Mouse (Mus musculus) myocyte (in vitro differentiated cells): ENCODE results near the gene Man2a2. TPM values are rescaled to one million over a fixed set of nuclear protein-coding genes. Genes with fewer than 3 reads are reported as not detected.

Source experiments
- H3K27me3 ChIP-seq: one replicate; pipeline ENCODE4 v1.6.1; 2011; ENCODE audit not compliant: control insufficient read depth, insufficient read depth, insufficient read length
- H3K36me3 ChIP-seq: one replicate; pipeline ENCODE4 v1.6.1; 2011; ENCODE audit not compliant: control insufficient read depth, insufficient read depth
- H3K4me2 ChIP-seq: one replicate; pipeline ENCODE4 v1.6.1; 2011; ENCODE audit warnings: low read depth, control low read depth
- H3K4me3 ChIP-seq: one replicate; pipeline ENCODE4 v1.5.1; 2011; ENCODE audit warnings: mild to moderate bottlenecking, control low read depth, moderate library complexity
- H3K79me2 ChIP-seq: one replicate; pipeline ENCODE4 v1.6.1; 2011; ENCODE audit not compliant: control insufficient read depth, insufficient read depth
- H3ac ChIP-seq: one replicate; pipeline ENCODE4 v1.6.1; 2011; ENCODE audit not compliant: control insufficient read depth, insufficient read length
- CEBPB ChIP-seq: IDR thresholded peaks from 2 replicates; pipeline ENCODE4 v1.6.1; 2011; ENCODE audit warnings: mild to moderate bottlenecking, moderate library complexity; ENCODE audit not compliant: poor library complexity, insufficient read depth, severe bottlenecking
- E2F4 ChIP-seq: IDR thresholded peaks from one replicate; pipeline ENCODE4 v1.6.1; 2011; ENCODE audit warnings: mild to moderate bottlenecking, control low read depth, moderate library complexity; ENCODE audit not compliant: insufficient read depth
- MAX ChIP-seq: IDR thresholded peaks from one replicate; pipeline ENCODE4 v1.6.1; 2011; ENCODE audit warnings: low read depth, mild to moderate bottlenecking, control low read depth
- MYOD1 ChIP-seq, 3 experiments: IDR thresholded peaks; one replicate each; pipeline ENCODE4 v1.6.1; 2011; ENCODE audit warnings: control low read depth in 2 of 3, low read depth in 2 of 3, mild to moderate bottlenecking in 2 of 3, moderate library complexity in 1 of 3; ENCODE audit not compliant: insufficient read length in 2 of 3, control insufficient read depth in 1 of 3
- MYOG ChIP-seq, 3 experiments: IDR thresholded peaks; one replicate each; pipeline ENCODE4 v1.6.1; 2011; ENCODE audit warnings: control low read depth in 2 of 3, low read depth in 2 of 3, mild to moderate bottlenecking in 2 of 3; ENCODE audit not compliant: insufficient read length in 2 of 3, control insufficient read depth in 1 of 3, insufficient read depth in 1 of 3
- POLR2A ChIP-seq: IDR thresholded peaks from one replicate; pipeline ENCODE4 v1.6.1; 2011; ENCODE audit warnings: low read depth, mild to moderate bottlenecking, control low read depth, moderate library complexity; ENCODE audit not compliant: insufficient read length
- POLR2AphosphoS2 ChIP-seq: IDR thresholded peaks from one replicate; pipeline ENCODE4 v1.6.1; 2011; ENCODE audit warnings: low read depth, control low read depth; ENCODE audit not compliant: insufficient read length
- REST ChIP-seq: IDR thresholded peaks from one replicate; pipeline ENCODE4 v1.6.1; 2011; ENCODE audit warnings: mild to moderate bottlenecking, control low read depth, moderate library complexity; ENCODE audit not compliant: insufficient read depth, insufficient read length
- SRF ChIP-seq: IDR thresholded peaks from one replicate; pipeline ENCODE4 v1.6.1; 2011; ENCODE audit warnings: low read depth; ENCODE audit not compliant: control insufficient read depth, insufficient read length
- TCF12 ChIP-seq: IDR thresholded peaks from one replicate; pipeline ENCODE4 v1.6.1; 2011; ENCODE audit warnings: mild to moderate bottlenecking, control low read depth; ENCODE audit not compliant: poor library complexity, insufficient read depth, severe bottlenecking
- TCF3 ChIP-seq: IDR thresholded peaks from one replicate; pipeline ENCODE4 v1.6.1; 2011; ENCODE audit warnings: low read depth, control low read depth; ENCODE audit not compliant: insufficient read length
- USF1 ChIP-seq: IDR thresholded peaks from one replicate; pipeline ENCODE4 v1.6.1; 2011; ENCODE audit warnings: low read depth, mild to moderate bottlenecking, control low read depth, moderate library complexity
- polyA plus RNA-seq: library from polyadenylated mRNA; unstranded; fragments of >200 nt; fragmentation: generic; extraction: Trizol; gene quantifications from one replicate; pipeline ENCODE4 v1.2.1, GENCODE M21; 2012; ENCODE audit warnings: missing spikeins

Man2a2 gene
- polyA plus RNA-seq, 1 experiment: 35.7 TPM

GRCm38 (mm10) chr7:80416969-80417368 lies 45.8 kb upstream of the Man2a2 start:
- no peaks in the 10 kb centered on the region for H3K79me2 ChIP-seq
- no peak overlapping the region for H3K4me2 ChIP-seq
- TF ChIP-seq MYOD1 (IDR thresholded peaks at IDR 0.05; ENCODE audit: control insufficient read depth in 1 of 3, insufficient read length in 2 of 3, low read depth in 2 of 3) (no peak), CEBPB (no peak), SRF (no peak), POLR2AphosphoS2 (no peak), REST (no peak), MAX (no peak), USF1 (no peak), E2F4 (no peak), POLR2A (no peak), MYOG (IDR thresholded peaks at IDR 0.05; ENCODE audit: control insufficient read depth in 1 of 3, insufficient read depth in 1 of 3, insufficient read length in 2 of 3, low read depth in 2 of 3) (no peak), TCF12 (no peak), TCF3 (no peak)
- H3K4me3 ChIP-seq: no peak overlapping the region
- no peaks in the 10 kb centered on the region for H3K36me3 ChIP-seq
- H3K27me3 ChIP-seq: no peaks in the 10 kb centered on the region
- H3ac ChIP-seq: no peak overlapping the region

- Histone ChIP-seq H3K4me3 (no peak overlapping the region), H3K27me3 (no peaks in the 10 kb centered on the region), H3K36me3 (no peaks in the 10 kb centered on the region), H3ac (no peak overlapping the region), H3K79me2 (no peaks in the 10 kb centered on the region), H3K4me2 (no peak overlapping the region)
- no peak for TF ChIP-seq MYOD1 (IDR thresholded peaks at IDR 0.05; ENCODE audit: control insufficient read depth in 1 of 3, insufficient read length in 2 of 3, low read depth in 2 of 3)
- no peak for TF ChIP-seq POLR2AphosphoS2
- TF ChIP-seq E2F4: no peak
- no peak for TF ChIP-seq MYOG (IDR thresholded peaks at IDR 0.05; ENCODE audit: control insufficient read depth in 1 of 3, insufficient read depth in 1 of 3, insufficient read length in 2 of 3, low read depth in 2 of 3)
- no peak for TF ChIP-seq SRF
- no peak for TF ChIP-seq REST
- TF ChIP-seq TCF3: no peak
- TF ChIP-seq POLR2A: no peak
- TF ChIP-seq USF1: no peak
- no peak for TF ChIP-seq CEBPB
- no peak for TF ChIP-seq TCF12
- no peak for TF ChIP-seq MAX
These were observed 43.2 kb upstream of the Man2a2 start for GRCm38 (mm10) chr7:80414303-80414855.

- no peaks in the 10 kb centered on the region for H3K36me3 ChIP-seq
- H3K79me2 ChIP-seq: no peaks in the 10 kb centered on the region
- H3K27me3 ChIP-seq: no peaks in the 10 kb centered on the region
- no peak overlapping the region for H3K4me3 ChIP-seq
- TF ChIP-seq POLR2A (no peak), USF1 (no peak), REST (no peak), MYOD1 (IDR thresholded peaks at IDR 0.05; ENCODE audit: control insufficient read depth in 1 of 3, insufficient read length in 2 of 3, low read depth in 2 of 3) (no peak), MAX (no peak), TCF3 (no peak), MYOG (IDR thresholded peaks at IDR 0.05; ENCODE audit: control insufficient read depth in 1 of 3, insufficient read depth in 1 of 3, insufficient read length in 2 of 3, low read depth in 2 of 3) (no peak), SRF (no peak), CEBPB (no peak), TCF12 (no peak), POLR2AphosphoS2 (no peak), E2F4 (no peak)
- no peak overlapping the region for H3ac ChIP-seq
- no peak overlapping the region for H3K4me2 ChIP-seq
These were observed 42.5 kb upstream of the Man2a2 start for GRCm38 (mm10) chr7:80413512-80414302.

GRCm38 (mm10) chr7:80412781-80413180 lies 41.6 kb upstream of the Man2a2 start:
- Histone ChIP-seq H3K4me3 (no peak overlapping the region), H3K79me2 (no peaks in the 10 kb centered on the region), H3K36me3 (no peaks in the 10 kb centered on the region), H3K27me3 (no peaks in the 10 kb centered on the region), H3K4me2 (no peak overlapping the region), H3ac (no peak overlapping the region)
- TF ChIP-seq TCF3: no peak
- TF ChIP-seq MYOD1 (IDR thresholded peaks at IDR 0.05; ENCODE audit: control insufficient read depth in 1 of 3, insufficient read length in 2 of 3, low read depth in 2 of 3): no peak
- no peak for TF ChIP-seq MYOG (IDR thresholded peaks at IDR 0.05; ENCODE audit: control insufficient read depth in 1 of 3, insufficient read depth in 1 of 3, insufficient read length in 2 of 3, low read depth in 2 of 3)
- TF ChIP-seq POLR2A: no peak
- no peak for TF ChIP-seq USF1
- no peak for TF ChIP-seq REST
- no peak for TF ChIP-seq E2F4
- TF ChIP-seq MAX: no peak
- no peak for TF ChIP-seq SRF
- TF ChIP-seq POLR2AphosphoS2: no peak
- TF ChIP-seq TCF12: no peak
- TF ChIP-seq CEBPB: no peak
